Mouse (Mus musculus) gastrocnemius, postnatal 25 days (tissue): Measurements from ENCODE around the gene Armh2. TPM values are rescaled to one million over a fixed set of nuclear protein-coding genes. Genes with fewer than 3 reads are reported as not detected.

Experiments
- DNase-seq: peaks from one replicate; pipeline ENCODE4 v3.0.0; 2022
- long read RNA-seq, 2 experiments: library from polyadenylated mRNA; stranded (forward); transcript quantifications; one replicate each; pipeline ENCODE4 v2.0.0; 2021
- total RNA-seq, 2 experiments: library from RNA; stranded (reverse); gene quantifications; 1 replicate in 1 of 2; 2 replicates in 1 of 2; pipeline ENCODE4 v1.2.3; 2021

The Armh2 gene
- not detected for total RNA-seq
- long read RNA-seq, experiment 1: 0 reads
- long read RNA-seq, experiment 2: 0 reads

DNA sequence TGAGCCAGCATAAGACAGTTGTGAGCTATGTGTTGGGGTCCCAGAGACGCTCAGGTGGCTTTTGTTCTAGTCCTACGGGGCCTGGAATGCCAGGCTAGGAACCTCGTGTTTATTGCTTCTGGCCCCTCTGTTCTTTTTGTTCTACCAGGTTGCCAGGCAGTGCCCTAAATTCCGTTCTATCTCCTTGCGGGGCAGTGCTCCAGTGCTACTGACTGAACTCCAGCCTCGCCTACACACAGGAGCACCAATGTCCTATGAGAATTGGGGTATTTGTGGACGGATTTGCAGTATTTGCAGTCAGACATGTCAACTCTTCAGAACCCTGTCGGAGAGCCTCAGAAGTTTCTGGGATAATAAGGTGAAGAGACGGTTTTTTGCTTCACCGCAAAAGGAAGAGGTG is at the start of gene Armh2:
Gene Armh2, plus strand, starts transcription at position 205 of the 400 bp plus-strand sequence.
- no peak for DNase-seq

GRCm38 (mm10) chr13:24693312-24693711 is 47.7 kb upstream of the Armh2 start:
- DNase-seq: no peak

DNA sequence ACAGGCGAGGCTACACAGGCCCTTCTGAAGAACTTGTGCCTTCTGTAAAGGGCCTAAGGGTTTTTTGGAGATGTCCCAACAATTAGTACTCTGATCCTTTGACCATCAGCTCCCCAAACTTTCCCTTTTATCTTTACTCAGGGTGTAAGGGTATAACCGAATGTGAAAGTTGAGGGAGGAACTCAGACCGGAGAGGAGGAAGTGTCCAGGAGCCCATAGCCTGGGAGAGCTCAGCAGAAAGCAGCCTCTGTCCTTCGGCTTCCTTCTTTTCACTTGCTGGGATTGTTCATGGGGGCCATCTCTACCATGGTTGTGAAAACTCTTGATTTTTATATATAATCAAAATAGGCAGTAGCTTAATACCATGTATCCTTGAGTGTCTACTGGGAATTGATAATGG is 42.3 kb upstream of the Armh2 start:
- DNase-seq: no peak

DNA sequence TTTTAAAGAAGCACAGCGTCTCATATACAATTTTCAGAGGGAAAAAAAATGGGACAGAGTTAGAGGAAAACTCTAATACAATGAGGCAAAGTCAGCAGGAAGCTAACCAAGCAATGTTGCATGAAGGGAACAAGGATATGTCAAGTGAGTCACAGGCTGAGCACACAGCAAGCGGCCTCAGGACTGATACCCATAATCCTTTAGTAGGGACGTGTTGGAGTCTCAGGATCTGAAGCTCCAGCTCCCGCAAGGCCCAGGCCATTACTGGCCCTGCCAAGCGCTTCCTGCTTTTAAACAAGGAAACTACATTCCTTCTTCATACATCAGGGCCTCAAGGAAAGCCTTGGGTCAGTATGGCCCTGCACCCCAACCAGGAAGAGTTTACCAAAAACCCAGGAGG is 38.9 kb upstream of the Armh2 start:
- DNase-seq: no peak

GRCm38 (mm10) chr13:24709656-24710396 is 31.2 kb upstream of the Armh2 start:
- DNase-seq: no peak

- no peak for DNase-seq
Observed at GRCm38 (mm10) chr13:24710968-24711367, 30.1 kb upstream of the Armh2 start.

DNA sequence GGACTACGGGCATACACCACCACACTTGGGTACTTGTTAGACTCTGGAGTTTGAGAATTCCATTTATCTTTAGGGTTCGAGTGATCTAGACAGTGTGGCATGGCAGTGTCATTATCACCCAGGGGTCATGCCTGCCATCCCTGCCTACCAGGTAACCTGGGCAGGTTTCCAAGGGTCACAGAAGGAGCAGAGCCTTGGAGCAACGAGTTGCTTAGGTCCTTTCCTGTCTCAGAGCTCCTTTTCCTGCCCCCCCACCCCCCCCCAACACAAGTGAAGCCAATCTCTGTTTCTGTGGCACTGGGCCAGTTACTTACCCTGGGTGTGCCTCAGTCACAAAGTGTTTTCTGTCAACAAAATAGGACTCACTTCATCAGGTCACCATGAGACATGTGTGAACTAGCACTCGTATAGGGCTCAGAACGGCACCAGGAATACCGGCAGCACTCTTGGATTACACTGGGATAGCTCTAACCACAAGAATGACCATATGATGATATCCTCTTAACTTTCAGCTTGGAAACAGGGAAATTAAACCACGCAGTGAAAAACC is 28.4 kb upstream of the Armh2 start:
- DNase-seq: no peak

DNA sequence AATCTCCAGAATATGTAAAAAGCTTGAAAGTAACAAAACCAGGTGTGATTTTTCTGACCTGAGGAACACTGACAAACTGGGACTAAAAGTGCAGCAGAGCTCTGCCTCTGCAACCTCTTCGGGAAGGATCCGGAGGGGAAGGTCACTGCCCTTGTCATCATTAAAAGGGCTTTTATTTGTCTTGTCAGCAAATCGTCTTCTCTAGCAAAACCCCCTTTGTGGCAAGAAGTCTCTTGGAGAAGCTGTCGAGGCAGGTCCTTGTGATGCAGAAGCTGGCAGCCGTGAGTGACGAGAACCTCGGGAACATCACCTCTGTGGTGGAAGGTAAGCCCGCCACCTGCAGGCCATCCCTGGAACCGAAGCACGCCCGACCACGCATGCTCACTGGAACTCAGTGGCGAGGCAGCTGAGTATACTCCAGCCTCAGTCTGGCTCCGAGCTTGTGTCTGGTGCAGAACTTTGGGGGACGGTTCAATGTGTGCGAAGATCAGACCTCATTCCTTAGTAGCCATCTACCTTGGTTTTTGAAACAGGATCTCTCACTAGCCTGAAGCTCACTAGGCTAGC is 27.5 kb upstream of the Armh2 start:
- DNase-seq: peak; percentile 74

GRCm38 (mm10) chr13:24714360-24714885 is 26.6 kb upstream of the Armh2 start:
- DNase-seq: no peak

GRCm38 (mm10) chr13:24715601-24716000 is 25.4 kb upstream of the Armh2 start:
- no peak for DNase-seq

GRCm38 (mm10) chr13:24716441-24716840 is 24.6 kb upstream of the Armh2 start:
- no peak for DNase-seq

- DNase-seq: no peak
Observed at GRCm38 (mm10) chr13:24717677-24718076, 23.4 kb upstream of the Armh2 start.

DNA sequence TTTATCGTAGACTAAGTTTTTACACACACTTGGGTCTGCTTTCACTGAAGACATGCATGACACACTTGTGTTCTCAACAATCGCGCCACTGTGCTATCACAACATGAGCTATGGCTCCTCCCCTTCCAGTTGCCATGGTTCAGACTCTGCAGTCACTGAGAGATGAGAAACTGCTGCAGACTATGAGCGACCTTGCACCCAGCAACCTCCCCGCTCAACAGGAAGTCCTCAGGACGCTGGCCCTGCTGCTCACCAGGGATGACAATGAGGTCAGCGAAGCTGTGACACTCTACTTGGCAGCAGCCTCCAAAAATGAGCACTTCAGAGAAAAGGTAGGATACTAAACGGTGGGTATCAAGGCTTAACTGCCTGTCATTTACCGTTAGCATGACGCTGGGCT is 19.5 kb upstream of the Armh2 start:
- DNase-seq: no peak

DNA sequence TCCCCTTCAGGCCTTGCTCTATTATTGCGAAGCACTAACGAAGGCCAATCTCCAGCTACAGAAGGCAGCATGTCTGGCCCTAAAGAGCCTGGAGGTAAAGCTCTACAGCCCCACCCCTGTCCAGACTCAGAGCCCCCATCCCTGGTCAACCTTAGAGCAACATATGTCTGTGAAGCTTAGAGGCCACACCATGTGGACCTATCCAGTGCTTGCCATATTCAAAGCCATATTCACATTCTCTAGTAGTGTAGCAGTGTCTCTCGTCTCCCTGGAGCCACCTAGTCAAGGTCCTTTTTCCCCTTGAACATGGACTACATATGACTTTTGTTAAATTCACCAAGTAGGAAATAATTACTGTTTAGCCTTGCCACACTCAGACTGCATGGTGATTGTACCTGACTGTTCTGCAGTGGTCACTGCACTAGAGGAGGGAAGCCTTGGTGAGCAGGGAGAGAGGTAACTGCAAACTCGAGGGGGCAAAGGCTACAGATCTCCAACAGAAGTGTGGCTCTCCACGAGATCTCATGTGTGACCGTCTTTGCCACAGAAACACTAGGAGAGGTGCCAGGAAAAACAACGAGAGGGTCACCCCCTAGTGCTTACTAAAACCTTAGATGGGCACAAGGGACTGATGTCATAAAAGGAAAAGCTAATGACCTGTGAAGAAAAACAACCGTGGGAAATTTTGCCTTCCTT is 17.2 kb upstream of the Armh2 start:
- no peak for DNase-seq

GRCm38 (mm10) chr13:24724395-24724759 is 16.7 kb upstream of the Armh2 start:
- no peak for DNase-seq

DNA sequence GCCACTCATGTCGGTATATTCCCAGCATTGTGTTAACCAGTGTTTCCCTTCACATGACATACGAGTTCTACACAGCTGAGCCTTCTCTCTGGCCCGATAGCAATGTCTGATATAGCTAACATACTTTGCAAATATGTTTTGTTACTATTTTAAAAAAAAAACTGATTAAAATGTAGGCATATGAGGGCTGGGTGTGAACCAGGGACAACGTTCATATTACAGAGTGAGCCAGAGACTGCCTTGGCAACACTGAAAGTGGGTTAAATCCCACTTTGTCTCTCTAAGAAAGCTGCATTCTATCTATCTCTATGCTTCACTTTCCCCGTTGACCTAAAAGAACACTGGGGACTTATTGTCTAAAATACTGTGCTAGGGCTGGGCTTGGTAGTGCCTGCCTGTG is 11.9 kb upstream of the Armh2 start:
- DNase-seq: no peak

GRCm38 (mm10) chr13:24734502-24734901 is 6.5 kb upstream of the Armh2 start:
- DNase-seq: no peak

GRCm38 (mm10) chr13:24735608-24736131 is 5.4 kb upstream of the Armh2 start:
- DNase-seq: no peak

- DNase-seq: no peak
Observed at GRCm38 (mm10) chr13:24747823-24748222, 6.8 kb downstream of the Armh2 start.

GRCm38 (mm10) chr13:24750807-24751206 is 9.8 kb downstream of the Armh2 start:
- no peak for DNase-seq

GRCm38 (mm10) chr13:24751396-24751795 is 10.4 kb downstream of the Armh2 start:
- DNase-seq: no peak

GRCm38 (mm10) chr13:24756756-24757155 is 15.7 kb downstream of the Armh2 start:
- DNase-seq: no peak
